Mouse (Mus musculus) embryonic facial prominence, embryonic 11.5 days (tissue): Measurements from ENCODE around the gene Foxl1. TPM values are rescaled to one million over a fixed set of nuclear protein-coding genes. Genes with fewer than 3 reads are reported as not detected.

ENCODE experiments used
- ATAC-seq: fragments of 200-750 bp; cut with Nextera tagmentation; replicated peaks from 2 replicates; pipeline ENCODE4 v1.8.0; 2017; ENCODE audit warnings: low read depth; ENCODE audit not compliant: insufficient number of reproducible peaks, low FRiP score, low TSS enrichment
- DNase-seq: peaks from one replicate; pipeline ENCODE4 v3.0.0-alpha.2; 2015; ENCODE audit warnings: low spot score
- H3K27ac ChIP-seq: fragments of 300-500 bp; sonication (generic); replicated peaks from 2 replicates; pipeline ENCODE4 v1.5.1; 2014; ENCODE audit warnings: mild to moderate bottlenecking, low read depth, low read length, control low read depth
- H3K27me3 ChIP-seq: fragments of 300-500 bp; sonication (generic); 2 replicates; pipeline ENCODE4 v1.6.1; 2014; ENCODE audit warnings: mild to moderate bottlenecking, low read length, moderate library complexity, mixed read lengths; ENCODE audit not compliant: control insufficient read depth, insufficient read depth
- H3K36me3 ChIP-seq: fragments of 300-500 bp; sonication (generic); replicated peaks from 2 replicates; pipeline ENCODE4 v1.6.1; 2014; ENCODE audit warnings: low read depth, mild to moderate bottlenecking, low read length, moderate library complexity, mixed read lengths; ENCODE audit not compliant: control insufficient read depth, insufficient read depth
- H3K4me1 ChIP-seq: fragments of 300-500 bp; sonication (generic); 2 replicates; pipeline ENCODE4 v1.6.1; 2014; ENCODE audit warnings: low read length, mixed read lengths; ENCODE audit not compliant: control insufficient read depth, insufficient read depth
- H3K4me2 ChIP-seq: fragments of 300-500 bp; sonication (generic); 2 replicates; pipeline ENCODE4 v1.6.1; 2014; ENCODE audit warnings: low read depth, mild to moderate bottlenecking, control low read depth, low read length, moderate library complexity
- H3K4me3 ChIP-seq: fragments of 300-500 bp; sonication (generic); 2 replicates; pipeline ENCODE4 v1.5.1; 2014; ENCODE audit warnings: low read depth, low read length, control low read depth
- H3K9ac ChIP-seq: fragments of 300-500 bp; sonication (generic); replicated peaks from 2 replicates; pipeline ENCODE4 v1.6.1; 2014; ENCODE audit warnings: mild to moderate bottlenecking, control low read depth, low read length
- H3K9me3 ChIP-seq: fragments of 300-500 bp; sonication (generic); replicated peaks from 2 replicates; pipeline ENCODE4 v1.6.1; 2016; ENCODE audit warnings: mild to moderate bottlenecking, low read length, inconsistent platforms, mixed read lengths; ENCODE audit not compliant: control insufficient read depth
- WGBS: fragments of 180-500 bp; shearing (Covaris S2); extraction: QIAGEN DNeasy Blood & Tissue Kit; methylation state at CpG from one replicate; pipeline ENCODE4 v1.1.7; 2014; 5-methylcytosine and 5-hydroxymethylcytosine counted together
- polyA plus RNA-seq: library from polyadenylated mRNA; unstranded; fragments of >200 nt; fragmentation: Nextera tagmentation; extraction: Ambion mirVana; gene quantifications from 2 replicates; pipeline ENCODE4 v1.2.1, GENCODE M21; 2014

Gene Foxl1
- polyA plus RNA-seq, 1 experiment from 2014 or later, result 4.4 TPM

- peaks cover 73% of the 10 kb centered on the region for H3K27me3 ChIP-seq
- H3K27ac ChIP-seq, result no peak overlapping the region
- peaks cover 8% of the 10 kb centered on the region for H3K4me1 ChIP-seq
- peak overlapping the region; percentile 48 for H3K9ac ChIP-seq
- 3% methylated on average over 39 of the region's 40 CpGs for WGBS
- no peaks in the 10 kb centered on the region for H3K36me3 ChIP-seq
- peak; percentile 33 for DNase-seq
- no peak for ATAC-seq
- H3K9me3 ChIP-seq, result no peaks in the 10 kb centered on the region
- H3K4me3 ChIP-seq, result peak overlapping the region; percentile 22
- peak overlapping the region; percentile 27 for H3K4me2 ChIP-seq
Observed at GRCm38 (mm10) chr8:121088871-121089630, 38.7 kb upstream of the Foxl1 start.

- Histone ChIP-seq H3K4me2 (peak overlapping the region; percentile 27; the same call in 1 of the 2 replicates), H3K27me3 (peaks cover 67% of the 10 kb centered on the region), H3K9me3 (no peaks in the 10 kb centered on the region), H3K4me1 (peaks cover 8% of the 10 kb centered on the region), H3K4me3 (peak overlapping the region; percentile 22; the same call in 1 of the 2 replicates), H3K27ac (no peak overlapping the region), H3K36me3 (no peaks in the 10 kb centered on the region), H3K9ac (peak overlapping the region; percentile 48)
- ATAC-seq (no peak), DNase-seq (peak; percentile 19)
- 4% methylated on average over 32 of the region's 32 CpGs for WGBS
Observed at GRCm38 (mm10) chr8:121089631-121090380, 37.9 kb upstream of the Foxl1 start.

GRCm38 (mm10) chr8:121090716-121091115, 37.0 kb upstream of the Foxl1 start:
- no peaks in the 10 kb centered on the region for H3K9me3 ChIP-seq
- H3K27me3 ChIP-seq, result peaks cover 58% of the 10 kb centered on the region
- H3K4me3 ChIP-seq, result no peak overlapping the region
- DNase-seq (peak; percentile 41), ATAC-seq (no peak)
- WGBS, result 7% methylated on average over 1 of the region's 1 CpGs
- peaks cover 8% of the 10 kb centered on the region for H3K4me1 ChIP-seq
- no peak overlapping the region for H3K9ac ChIP-seq
- H3K27ac ChIP-seq, result no peak overlapping the region
- H3K4me2 ChIP-seq, result no peak overlapping the region
- H3K36me3 ChIP-seq, result no peaks in the 10 kb centered on the region

GRCm38 (mm10) chr8:121092141-121092540, 35.6 kb upstream of the Foxl1 start:
- no peak; the same call in 1 of the 2 replicates for ATAC-seq
- no peak overlapping the region for H3K4me3 ChIP-seq
- H3K9ac ChIP-seq, result no peak overlapping the region
- H3K36me3 ChIP-seq, result no peaks in the 10 kb centered on the region
- no peaks in the 10 kb centered on the region for H3K9me3 ChIP-seq
- H3K27ac ChIP-seq, result no peak overlapping the region
- peaks cover 45% of the 10 kb centered on the region for H3K27me3 ChIP-seq
- no peak overlapping the region for H3K4me2 ChIP-seq
- no peak for DNase-seq
- 31% methylated on average over 6 of the region's 6 CpGs for whole genome bisulfite sequencing
- peaks cover 8% of the 10 kb centered on the region for H3K4me1 ChIP-seq

GRCm38 (mm10) chr8:121092627-121093026, 35.1 kb upstream of the Foxl1 start:
- peak; percentile 58; the same call in 1 of the 2 replicates for ATAC-seq
- H3K4me2 ChIP-seq, result no peak overlapping the region
- peaks cover 8% of the 10 kb centered on the region for H3K4me1 ChIP-seq
- WGBS, result 5% methylated on average over 16 of the region's 16 CpGs
- no peaks in the 10 kb centered on the region for H3K9me3 ChIP-seq
- no peaks in the 10 kb centered on the region for H3K36me3 ChIP-seq
- H3K27ac ChIP-seq, result no peak overlapping the region
- H3K9ac ChIP-seq, result no peak overlapping the region
- no peak overlapping the region for H3K4me3 ChIP-seq
- peak; percentile 95 for DNase-seq
- peaks cover 41% of the 10 kb centered on the region for H3K27me3 ChIP-seq

GRCm38 (mm10) chr8:121093496-121093895, 34.2 kb upstream of the Foxl1 start:
- Histone ChIP-seq H3K36me3 (no peaks in the 10 kb centered on the region), H3K27ac (no peak overlapping the region), H3K27me3 (peaks cover 40% of the 10 kb centered on the region), H3K4me3 (no peak overlapping the region), H3K9me3 (no peaks in the 10 kb centered on the region), H3K4me1 (peaks cover 8% of the 10 kb centered on the region), H3K4me2 (no peak overlapping the region), H3K9ac (no peak overlapping the region)
- no peak for DNase-seq
- whole genome bisulfite sequencing, result 65% methylated on average over 6 of the region's 6 CpGs
- no peak for ATAC-seq

GRCm38 (mm10) chr8:121104049-121104818, 23.5 kb upstream of the Foxl1 start:
- Histone ChIP-seq H3K9ac (no peak overlapping the region), H3K4me1 (0 out of 2 replicates have a peak, but pooled peaks cover 3% of the 10 kb centered on the region), H3K4me3 (no peak overlapping the region), H3K9me3 (no peaks in the 10 kb centered on the region), H3K27me3 (no peaks in the 10 kb centered on the region), H3K36me3 (peaks cover 6% of the 10 kb centered on the region), H3K4me2 (no peak overlapping the region), H3K27ac (no peak overlapping the region)
- 52% methylated on average over 17 of the region's 17 CpGs for WGBS
- DNase-seq (peak; percentile 91), ATAC-seq (no peak)
